ENCODE assay signal across 8 mouse cellular contexts in genomic region chr2:163438619-163439451, GRCm38 (mm10). TPM values are rescaled to one million over a fixed set of nuclear protein-coding genes. Genes with fewer than 3 reads are reported as not detected.
DNase-seq lines count a peak whose midpoint lies in the region; ATAC-seq and TF ChIP-seq lines count a peak whose summit lies in the region.

No protein-coding gene starts in this region.

- H3K9ac ChIP-seq in lung, embryonic 14.5 days: no peak overlapping the region
- H3K9ac ChIP-seq in forebrain, embryonic 12.5 days: peak overlapping the region; percentile 75
- H3K9ac ChIP-seq in intestine, postnatal 0 days (ENCODE audit: low read depth, low read length): no peak overlapping the region

- WGBS in lung, embryonic 14.5 days: 1% methylated on average over 30 of the region's 30 CpGs
- 4% methylated on average over 30 of the region's 30 CpGs for WGBS in lung, adult 2 months
- 1% methylated on average over 30 of the region's 30 CpGs for WGBS in forebrain, embryonic 12.5 days
- 3% methylated on average over 30 of the region's 30 CpGs for WGBS in intestine, postnatal 0 days

- H3K9me3 ChIP-seq in lung, embryonic 14.5 days (ENCODE audit: low read depth, low read length): no peaks in the 10 kb centered on the region
- no peaks in the 10 kb centered on the region for H3K9me3 ChIP-seq in forebrain, embryonic 12.5 days
- H3K9me3 ChIP-seq in intestine, postnatal 0 days (ENCODE audit: control insufficient read depth): no peaks in the 10 kb centered on the region

- H3K4me2 ChIP-seq in lung, embryonic 14.5 days: peak overlapping the region; percentile 52
- peak overlapping the region; percentile 71 for H3K4me2 ChIP-seq in forebrain, embryonic 12.5 days
- H3K4me2 ChIP-seq in intestine, postnatal 0 days (replicated peaks; ENCODE audit: low read depth): peak overlapping the region; percentile 50

- peak; percentile 85 for DNase-seq in lung, embryonic 14.5 days
- DNase-seq in lung, adult 2 months: no peak
- peak; percentile 75 for DNase-seq in mesoderm, embryonic 11.5 days (ENCODE audit: low read depth, low spot score)
- peak; percentile 74 for DNase-seq in testis, postnatal 10 days (ENCODE audit: low spot score)

- no peak overlapping the region for H3K27ac ChIP-seq in lung, embryonic 14.5 days (ENCODE audit: low read depth)
- no peak overlapping the region for H3K27ac ChIP-seq in bone marrow macrophage, adult 2 months (ENCODE audit: insufficient read depth, low read depth, low read length)
- peak overlapping the region; percentile 67 for H3K27ac ChIP-seq in forebrain, embryonic 12.5 days
- H3K27ac ChIP-seq in intestine, postnatal 0 days (ENCODE audit: low read depth, low read length): no peak overlapping the region

- ATAC-seq in lung, embryonic 14.5 days (ENCODE audit: insufficient read depth): no peak
- ATAC-seq in forebrain, embryonic 12.5 days (ENCODE audit: low FRiP score): peak; percentile 53
- ATAC-seq in intestine, postnatal 0 days: no peak
- ATAC-seq in erythroid progenitor cell, adult 5-6 weeks (replicated peaks; ENCODE audit: low FRiP score, poor library complexity, severe bottlenecking): no peak

- peaks cover 15% of the 10 kb centered on the region for H3K27me3 ChIP-seq in lung, embryonic 14.5 days (ENCODE audit: insufficient read depth, low read length)
- H3K27me3 ChIP-seq in forebrain, embryonic 12.5 days: 0 out of 2 replicates have a peak, but pooled peaks cover 13% of the 10 kb centered on the region
- H3K27me3 ChIP-seq in intestine, postnatal 0 days (replicated peaks; ENCODE audit: control insufficient read depth, insufficient read depth, low read length): peaks cover 13% of the 10 kb centered on the region

- H3K4me1 ChIP-seq in lung, embryonic 14.5 days (ENCODE audit: insufficient read depth): no peaks in the 10 kb centered on the region
- no peaks in the 10 kb centered on the region for H3K4me1 ChIP-seq in lung, adult 2 months (ENCODE audit: control insufficient read depth, insufficient read depth, low read length)
- H3K4me1 ChIP-seq in bone marrow macrophage, adult 2 months (ENCODE audit: control insufficient read depth, insufficient read depth, low read length): peaks cover 18% of the 10 kb centered on the region
- peaks cover 35% of the 10 kb centered on the region for H3K4me1 ChIP-seq in forebrain, embryonic 12.5 days
- no peaks in the 10 kb centered on the region for H3K4me1 ChIP-seq in intestine, postnatal 0 days (replicated peaks; ENCODE audit: control insufficient read depth, insufficient read depth, low read length)

- TF ChIP-seq POLR2A in lung, adult 2 months (IDR thresholded peaks at IDR 0.05; ENCODE audit: borderline replicate concordance, extremely low read depth, low read depth, low read length): no peak
- no peak for TF ChIP-seq POLR2A in bone marrow macrophage, adult 2 months (IDR thresholded peaks at IDR 0.05; ENCODE audit: borderline replicate concordance, low read depth, low read length)

- TF ChIP-seq CTCF in lung, embryonic 14.5 days (IDR thresholded peaks at IDR 0.05; ENCODE audit: low read depth): no peak
- no peak for TF ChIP-seq CTCF in lung, adult 2 months (IDR thresholded peaks at IDR 0.05; ENCODE audit: insufficient read depth, low read length)
- no peak for TF ChIP-seq CTCF in bone marrow macrophage, adult 2 months (IDR thresholded peaks at IDR 0.05; ENCODE audit: low read depth, low read length)
- TF ChIP-seq CTCF in intestine, postnatal 0 days (IDR thresholded peaks at IDR 0.05; ENCODE audit: low read depth): no peak

- peak overlapping the region; percentile 24 for H3K4me3 ChIP-seq in lung, embryonic 14.5 days (ENCODE audit: low read depth, low read length)
- no peak overlapping the region for H3K4me3 ChIP-seq in lung, adult 2 months (replicated peaks; ENCODE audit: extremely low read depth, low read depth, low read length)
- H3K4me3 ChIP-seq in bone marrow macrophage, adult 2 months (ENCODE audit: insufficient read depth, low read length): peak overlapping the region; percentile 44
- peak overlapping the region; percentile 65 for H3K4me3 ChIP-seq in forebrain, embryonic 12.5 days (replicated peaks)
- H3K4me3 ChIP-seq in intestine, postnatal 0 days (ENCODE audit: low read depth, low read length): peak overlapping the region; percentile 28

- H3K36me3 ChIP-seq in lung, embryonic 14.5 days (ENCODE audit: insufficient read depth): no peaks in the 10 kb centered on the region
- no peaks in the 10 kb centered on the region for H3K36me3 ChIP-seq in forebrain, embryonic 12.5 days (replicated peaks)
- H3K36me3 ChIP-seq in intestine, postnatal 0 days (ENCODE audit: control insufficient read depth, insufficient read depth): no peaks in the 10 kb centered on the region

RNA-seq across cellular contexts. Expression of gene Gdap1l1, which starts 0.6 kb away (rescaled TPM):
- polyA plus RNA-seq in lung, embryonic 14.5 days (2014; fragmentation: Nextera tagmentation; extraction: Ambion mirVana): 0.91 and 1.1 TPM in 2 replicates
- 0.19 and 0.22 TPM in 2 replicates for polyA plus RNA-seq in lung, adult 2 months (2012; rRNA removed)
- 0.63 and 0.89 TPM in 2 replicates for polyA plus RNA-seq in bone marrow macrophage, adult 2 months (2012; ENCODE audit: insufficient read depth, insufficient read length, missing spikeins)
- polyA plus RNA-seq in forebrain, embryonic 12.5 days (2016; fragmentation: Nextera tagmentation; extraction: Ambion mirVana): 54.7 and 56.5 TPM in 2 replicates
- polyA plus RNA-seq in intestine, postnatal 0 days (2015; fragmentation: Nextera tagmentation; extraction: Ambion mirVana): 2.3 and 2.4 TPM in 2 replicates
- total RNA-seq in erythroid progenitor cell, adult 5-6 weeks (2015; ENCODE audit: low replicate concordance): not detected in 2 replicates
- not detected in 2 replicates for total RNA-seq in erythroid progenitor cell, adult 5-6 weeks (2017; ENCODE audit: low replicate concordance)

RNA-seq across cellular contexts. Expression of gene Oser1, which starts 14.3 kb away (rescaled TPM):
- polyA plus RNA-seq in lung, embryonic 14.5 days (2014; fragmentation: Nextera tagmentation; extraction: Ambion mirVana): 90.7 and 91.9 TPM in 2 replicates
- polyA plus RNA-seq in lung, adult 2 months (2012; rRNA removed): 9.2 and 17.2 TPM in 2 replicates
- 68.5 and 74.8 TPM in 2 replicates for polyA plus RNA-seq in bone marrow macrophage, adult 2 months (2012; ENCODE audit: insufficient read depth, insufficient read length, missing spikeins)
- 74.5 and 77.0 TPM in 2 replicates for polyA plus RNA-seq in forebrain, embryonic 12.5 days (2016; fragmentation: Nextera tagmentation; extraction: Ambion mirVana)
- polyA plus RNA-seq in intestine, postnatal 0 days (2015; fragmentation: Nextera tagmentation; extraction: Ambion mirVana): 62.3 and 64.5 TPM in 2 replicates
- total RNA-seq in erythroid progenitor cell, adult 5-6 weeks (2015; ENCODE audit: low replicate concordance): 46.1 and 53.7 TPM in 2 replicates
- total RNA-seq in erythroid progenitor cell, adult 5-6 weeks (2017; ENCODE audit: low replicate concordance): 18.8 and 32.0 TPM in 2 replicates

RNA-seq across cellular contexts. Expression of gene Fitm2, which starts 33.6 kb away (rescaled TPM):
- polyA plus RNA-seq in lung, embryonic 14.5 days (2014; fragmentation: Nextera tagmentation; extraction: Ambion mirVana): 8.6 and 10.1 TPM in 2 replicates
- 20.4 and 24.1 TPM in 2 replicates for polyA plus RNA-seq in lung, adult 2 months (2012; rRNA removed)
- 2.0 and 2.6 TPM in 2 replicates for polyA plus RNA-seq in bone marrow macrophage, adult 2 months (2012; ENCODE audit: insufficient read depth, insufficient read length, missing spikeins)
- 11.5 and 11.7 TPM in 2 replicates for polyA plus RNA-seq in forebrain, embryonic 12.5 days (2016; fragmentation: Nextera tagmentation; extraction: Ambion mirVana)
- 5.3 and 5.5 TPM in 2 replicates for polyA plus RNA-seq in intestine, postnatal 0 days (2015; fragmentation: Nextera tagmentation; extraction: Ambion mirVana)
- total RNA-seq in erythroid progenitor cell, adult 5-6 weeks (2015; ENCODE audit: low replicate concordance): 1.1 TPM in 1 of 2 replicates, not detected in the other
- total RNA-seq in erythroid progenitor cell, adult 5-6 weeks (2017; ENCODE audit: low replicate concordance): 0.26 and 1.7 TPM in 2 replicates

RNA-seq across cellular contexts. Expression of gene Jph2, which starts 41.0 kb away (rescaled TPM):
- 2.7 and 2.9 TPM in 2 replicates for polyA plus RNA-seq in lung, embryonic 14.5 days (2014; fragmentation: Nextera tagmentation; extraction: Ambion mirVana)
- polyA plus RNA-seq in lung, adult 2 months (2012; rRNA removed): 32.3 and 38.4 TPM in 2 replicates
- polyA plus RNA-seq in bone marrow macrophage, adult 2 months (2012; ENCODE audit: insufficient read depth, insufficient read length, missing spikeins): not detected in 2 replicates
- polyA plus RNA-seq in forebrain, embryonic 12.5 days (2016; fragmentation: Nextera tagmentation; extraction: Ambion mirVana): 0.18 and 0.24 TPM in 2 replicates
- 9.8 and 10.0 TPM in 2 replicates for polyA plus RNA-seq in intestine, postnatal 0 days (2015; fragmentation: Nextera tagmentation; extraction: Ambion mirVana)
- total RNA-seq in erythroid progenitor cell, adult 5-6 weeks (2015; ENCODE audit: low replicate concordance): not detected in 2 replicates
- total RNA-seq in erythroid progenitor cell, adult 5-6 weeks (2017; ENCODE audit: low replicate concordance): not detected in 2 replicates

RNA-seq across cellular contexts. Expression of gene R3hdml, which starts 53.3 kb away (rescaled TPM):
- polyA plus RNA-seq in lung, embryonic 14.5 days (2014; fragmentation: Nextera tagmentation; extraction: Ambion mirVana): not detected in 2 replicates
- polyA plus RNA-seq in lung, adult 2 months (2012; rRNA removed): not detected in 2 replicates
- not detected in 2 replicates for polyA plus RNA-seq in bone marrow macrophage, adult 2 months (2012; ENCODE audit: insufficient read depth, insufficient read length, missing spikeins)
- not detected in 2 replicates for polyA plus RNA-seq in forebrain, embryonic 12.5 days (2016; fragmentation: Nextera tagmentation; extraction: Ambion mirVana)
- polyA plus RNA-seq in intestine, postnatal 0 days (2015; fragmentation: Nextera tagmentation; extraction: Ambion mirVana): 0.37 and 0.46 TPM in 2 replicates
- not detected in 2 replicates for total RNA-seq in erythroid progenitor cell, adult 5-6 weeks (2015; ENCODE audit: low replicate concordance)
- not detected in 2 replicates for total RNA-seq in erythroid progenitor cell, adult 5-6 weeks (2017; ENCODE audit: low replicate concordance)

Comparison
In these comparisons a context has a peak if more than half of its experiments do, and no peak if none do; other contexts are left out.
1. RNA of gene Gdap1l1, which starts 0.6 kb away (polyA plus RNA-seq): 54.7 to 56.5 TPM in forebrain, embryonic 12.5 days; 2.3 to 2.4 TPM in intestine, postnatal 0 days, 0.91 to 1.1 TPM in lung, embryonic 14.5 days, 0.63 to 0.89 TPM in bone marrow macrophage, adult 2 months and 0.19 to 0.22 TPM in lung, adult 2 months; every median in the first group is over 10 times any median in the second.
2. Peak in every context shown above with its lines, with median percentiles within 50 percentile points of each other: H3K4me2 ChIP-seq.